Mouse (Mus musculus) monocyte, adult 2 months (primary cell): ENCODE results near the gene Panx2.
A peak's percentile ranks its signal among the peaks of the same experiment; 100 is the strongest.

Source experiments
- DNase-seq, 2 experiments: peaks; one replicate each; pipeline ENCODE4 v3.0.0; 2022; ENCODE audit warnings: low spot score in 2 of 2, low read depth in 1 of 2

The Panx2 gene

GRCm38 (mm10) chr15:89122649-89123366, 63.3 kb downstream of the Panx2 start, which contains the start of gene Tubgcp6:
Gene Tubgcp6 (minus strand): TSS chr15:89123112.
- peak; percentile 81 to 91 for DNase-seq
